Mouse (Mus musculus) liver, postnatal 0 days (tissue): ENCODE measurements around the gene Mcu.

Experiments used
- CTCF ChIP-seq: sonication (generic); IDR thresholded peaks from 2 replicates; pipeline ENCODE4 v1.5.1; 2016; ENCODE audit warnings: antibody characterized with exemption, low read depth
- EP300 ChIP-seq: IDR thresholded peaks from 2 replicates; pipeline ENCODE4 v1.6.1; 2016; ENCODE audit warnings: antibody characterized with exemption, low read depth, mild to moderate bottlenecking

DNA sequence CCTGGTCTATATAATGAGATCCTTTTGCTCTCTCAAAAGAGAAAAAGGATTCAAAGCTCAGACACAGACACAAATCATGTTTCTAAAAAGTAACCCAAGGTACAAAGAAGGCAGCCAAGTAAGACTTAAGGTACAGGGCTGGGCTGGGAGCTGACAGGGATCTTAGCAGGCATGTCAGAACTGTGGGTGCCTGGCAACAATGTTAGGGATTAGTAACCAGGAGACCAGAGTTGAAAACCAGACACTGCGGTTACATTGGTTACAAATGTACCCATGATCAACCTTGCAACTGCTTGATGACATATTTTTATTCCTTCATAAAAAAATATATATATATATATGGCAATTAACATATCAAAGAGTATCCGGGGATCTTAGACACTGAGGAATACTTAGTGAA lies 19.6 kb upstream of the Mcu start:
- TF ChIP-seq CTCF (no peak), EP300 (no peak)
